47 mouse cellular contexts compared by ENCODE assay signal in genomic region chr1:162925121-162925520, GRCm38 (mm10). TPM values are rescaled to one million over a fixed set of nuclear protein-coding genes. Genes with fewer than 3 reads are reported as not detected.
"Had no signal": no experiment of that assay in that cellular context is flagged by ENCODE, and none has a peak within 500 bp of the region (broad histone marks: within the 10 kb centered on the region; RNA-seq: fewer than 3 reads in every experiment).

No protein-coding gene starts in this region.

- H3K27ac ChIP-seq: heart, adult 2 months; heart, embryonic 10.5 days; heart, embryonic 13.5 days; heart, embryonic 15.5 days; hindbrain, embryonic 10.5 days; hindbrain, embryonic 12.5 days; hindbrain, embryonic 13.5 days; hindbrain, embryonic 14.5 days; hindbrain, embryonic 15.5 days; hindbrain, postnatal 0 days; intestine, embryonic 15.5 days; kidney, postnatal 0 days; layer of hippocampus, adult 2 months; left cerebral cortex, adult 2 months had no signal

- H3K4me3 ChIP-seq: heart, adult 2 months; heart, embryonic 10.5 days; heart, embryonic 12.5 days; heart, embryonic 13.5 days; heart, embryonic 15.5 days; hindbrain, embryonic 10.5 days; hindbrain, embryonic 12.5 days; hindbrain, embryonic 13.5 days; hindbrain, embryonic 15.5 days; intestine, embryonic 15.5 days; layer of hippocampus, adult 2 months; left cerebral cortex, adult 2 months had no signal

- H3K9ac ChIP-seq: heart, embryonic 12.5 days; heart, embryonic 13.5 days; heart, embryonic 15.5 days; hindbrain, embryonic 12.5 days; hindbrain, embryonic 13.5 days; hindbrain, embryonic 14.5 days; hindbrain, embryonic 15.5 days; intestine, embryonic 15.5 days had no signal

- H3K9me3 ChIP-seq: heart, embryonic 10.5 days; heart, embryonic 12.5 days; heart, embryonic 13.5 days; heart, embryonic 15.5 days; hindbrain, embryonic 10.5 days; hindbrain, embryonic 12.5 days; hindbrain, embryonic 13.5 days; hindbrain, embryonic 15.5 days; intestine, embryonic 15.5 days had no signal

- H3K4me2 ChIP-seq: heart, embryonic 11.5 days; heart, embryonic 12.5 days; heart, embryonic 13.5 days; heart, embryonic 15.5 days; hindbrain, embryonic 12.5 days; hindbrain, embryonic 13.5 days; hindbrain, embryonic 14.5 days; hindbrain, embryonic 15.5 days; intestine, embryonic 15.5 days had no signal

- H3K27me3 ChIP-seq: heart, embryonic 12.5 days; heart, embryonic 13.5 days; heart, embryonic 15.5 days; hindbrain, embryonic 12.5 days; hindbrain, embryonic 13.5 days; hindbrain, embryonic 15.5 days; intestine, embryonic 15.5 days had no signal

- H3K36me3 ChIP-seq: heart, embryonic 10.5 days; heart, embryonic 12.5 days; heart, embryonic 13.5 days; heart, embryonic 15.5 days; hindbrain, embryonic 10.5 days; hindbrain, embryonic 12.5 days; hindbrain, embryonic 13.5 days; hindbrain, embryonic 15.5 days; intestine, embryonic 15.5 days had no signal

- H3K4me1 ChIP-seq: heart, embryonic 10.5 days; heart, embryonic 12.5 days; heart, embryonic 13.5 days; heart, embryonic 15.5 days; hindbrain, embryonic 10.5 days; hindbrain, embryonic 12.5 days; hindbrain, embryonic 13.5 days; hindbrain, embryonic 15.5 days; intestine, embryonic 15.5 days had no signal

- ATAC-seq: hindbrain, embryonic 16.5 days; hindbrain, postnatal 0 days; inflammation-experienced regulatory T-cells, adult 6 months; intestine, embryonic 15.5 days; intestine, embryonic 16.5 days; intestine, postnatal 0 days had no signal

- DNase-seq: heart, adult 18-20 months; heart, adult 2 months; heart, postnatal 10 days; heart, postnatal 14 days; heart, postnatal 36 days; heart, postnatal 4 days; kidney, adult 11 months; kidney, adult 18-20 months; kidney, postnatal 10 days; kidney, postnatal 25 days; kidney, postnatal 4 days; layer of hippocampus, adult 9-11 months; layer of hippocampus, postnatal 36 days had no signal

RNA-seq across cellular contexts. Expression of gene Fmo6, which starts 12.2 kb away (rescaled TPM):
- total RNA-seq: heart, adult 2 months; heart, adult 8-10 months; heart, postnatal 10 days; heart, postnatal 14 days; heart, postnatal 25 days; heart, postnatal 36 days; heart, postnatal 4 days; hematopoietic stem cell, adult 5-6 weeks; hindbrain, postnatal 0 days; layer of hippocampus, adult 18-20 months; layer of hippocampus, adult 2 months; layer of hippocampus, adult 8-10 months; layer of hippocampus, postnatal 10 days; layer of hippocampus, postnatal 14 days; layer of hippocampus, postnatal 25 days; layer of hippocampus, postnatal 36 days; left cerebral cortex, adult 18-20 months; left cerebral cortex, adult 2 months; left cerebral cortex, adult 8-10 months had no signal
- polyA plus RNA-seq: heart, embryonic 10.5 days; heart, embryonic 11.5 days; heart, embryonic 12.5 days; heart, embryonic 13.5 days; heart, embryonic 14.5 days; heart, embryonic 15.5 days; heart, postnatal 0 days; hindbrain, embryonic 10.5 days; hindbrain, embryonic 11.5 days; hindbrain, embryonic 12.5 days; hindbrain, embryonic 13.5 days; hindbrain, embryonic 14.5 days; hindbrain, embryonic 15.5 days; hindbrain, embryonic 16.5 days; hindbrain, postnatal 0 days; inflammation-experienced regulatory T-cells, adult 6 months; intestine, embryonic 15.5 days; intestine, embryonic 16.5 days; intestine, postnatal 0 days; kidney, postnatal 0 days; large intestine, adult 2 months had no signal

RNA-seq across cellular contexts. Expression of gene Fmo2, which starts 26.6 kb away (rescaled TPM):
- total RNA-seq: hematopoietic stem cell, adult 5-6 weeks had no signal
- polyA plus RNA-seq: heart, embryonic 10.5 days; hindbrain, embryonic 10.5 days; hindbrain, embryonic 12.5 days; inflammation-experienced regulatory T-cells, adult 6 months had no signal

RNA-seq across cellular contexts. Expression of gene Fmo3, which starts 59.2 kb away (rescaled TPM):
- total RNA-seq: heart, postnatal 10 days; heart, postnatal 25 days; heart, postnatal 36 days; heart, postnatal 4 days; hematopoietic stem cell, adult 5-6 weeks; hindbrain, postnatal 0 days; layer of hippocampus, adult 18-20 months; layer of hippocampus, adult 2 months; layer of hippocampus, adult 8-10 months; layer of hippocampus, postnatal 10 days; layer of hippocampus, postnatal 14 days; layer of hippocampus, postnatal 25 days; layer of hippocampus, postnatal 36 days; left cerebral cortex, adult 18-20 months; left cerebral cortex, adult 2 months; left cerebral cortex, adult 8-10 months had no signal
- polyA plus RNA-seq: heart, embryonic 10.5 days; heart, embryonic 11.5 days; heart, embryonic 12.5 days; heart, embryonic 13.5 days; heart, embryonic 14.5 days; heart, postnatal 0 days; hindbrain, embryonic 10.5 days; hindbrain, embryonic 11.5 days; hindbrain, embryonic 12.5 days; hindbrain, embryonic 13.5 days; hindbrain, embryonic 14.5 days; hindbrain, embryonic 15.5 days; hindbrain, embryonic 16.5 days; hindbrain, postnatal 0 days; inflammation-experienced regulatory T-cells, adult 6 months; intestine, embryonic 15.5 days; intestine, embryonic 16.5 days; intestine, postnatal 0 days; kidney, embryonic 14.5 days; large intestine, adult 2 months had no signal
